Mouse (Mus musculus) cerebellum, postnatal 4 days (tissue): Measurements from ENCODE around the gene Zbp1.

Source experiments
- DNase-seq, 2 experiments: peaks; one replicate each; pipeline ENCODE4 v3.0.0; 2022; ENCODE audit warnings: low spot score in 2 of 2, mixed read lengths in 1 of 2

Zbp1 gene

DNA sequence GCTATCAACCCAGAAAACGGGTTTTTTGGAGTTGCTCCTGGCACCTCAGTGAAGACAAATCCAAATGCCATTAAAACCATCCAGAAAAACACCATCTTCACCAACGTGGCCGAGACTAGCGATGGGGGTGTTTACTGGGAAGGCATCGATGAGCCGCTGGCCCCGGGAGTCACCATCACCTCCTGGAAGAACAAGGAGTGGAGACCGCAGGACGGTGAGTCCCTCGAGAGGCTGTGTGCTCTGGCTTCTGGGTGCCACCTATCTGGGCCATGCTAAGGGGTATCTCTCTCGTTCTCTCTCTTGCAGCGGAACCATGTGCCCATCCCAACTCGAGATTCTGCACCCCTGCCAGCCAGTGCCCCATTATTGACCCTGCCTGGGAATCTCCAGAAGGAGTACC, 61.8 kb downstream of the Zbp1 start:
- no peak for DNase-seq
